Mouse (Mus musculus): Measurements from ENCODE around the gene Camk2b. TPM values are rescaled to one million over a fixed set of nuclear protein-coding genes. Genes with fewer than 3 reads are reported as not detected.
A peak's percentile ranks its signal among the peaks of the same experiment; 100 is the strongest.
"Not testable (repeated sequence)": the region's sequence is repeated elsewhere in the genome, so short reads cannot be mapped to it uniquely, and the experiment has no call there.

Gene Camk2b
- total RNA-seq, 2 experiments from 2014 or later, result 7.2 to 8.1 TPM

DNA sequence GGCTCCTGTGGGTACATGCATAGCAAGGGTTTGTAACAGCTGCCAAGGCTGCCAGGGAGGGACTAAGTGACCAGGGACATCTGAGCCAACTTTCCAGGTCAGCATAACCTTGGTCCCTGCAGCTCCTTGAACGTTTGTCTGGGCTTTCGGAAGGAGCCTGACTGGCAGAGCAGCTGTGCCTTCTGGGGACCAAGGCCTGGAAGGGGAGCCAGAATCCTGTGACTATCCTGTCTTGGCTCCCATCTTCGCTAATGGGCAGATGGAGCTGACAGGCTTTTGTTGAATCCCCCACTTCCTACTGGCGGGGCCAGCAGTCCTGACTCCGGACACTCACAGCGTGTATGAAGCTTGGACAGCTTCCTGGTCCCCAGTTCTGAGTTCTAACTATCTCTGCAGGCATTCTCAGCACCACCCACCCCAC lies 51.1 kb downstream of the Camk2b start:
- no peak for DNase-seq

- DNase-seq, result no peak
Measured at GRCm38 (mm10) chr11:6013359-6013758, 52.8 kb downstream of the Camk2b start.

GRCm38 (mm10) chr11:6011879-6012278 lies 54.3 kb downstream of the Camk2b start:
- DNase-seq, result no peak

- not testable (repeated sequence) for DNase-seq
Measured at GRCm38 (mm10) chr11:6010751-6011482, 55.2 kb downstream of the Camk2b start.

DNA sequence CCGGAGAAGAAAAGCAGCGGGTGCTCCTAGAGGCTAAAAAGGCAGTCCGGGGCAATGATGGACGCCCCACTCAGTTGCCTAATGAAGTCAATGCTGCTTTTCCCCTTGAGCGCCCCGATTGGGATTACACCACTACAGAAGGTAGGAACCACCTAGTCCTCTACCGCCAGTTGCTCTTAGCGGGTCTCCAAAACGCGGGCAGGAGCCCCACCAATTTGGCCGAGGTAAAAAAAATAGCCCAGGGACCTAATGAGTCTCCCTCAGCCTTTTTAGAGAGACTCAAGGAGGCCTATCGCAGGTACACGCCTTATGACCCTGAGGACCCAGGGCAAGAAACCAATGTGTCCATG lies 58.4 kb downstream of the Camk2b start:
- DNase-seq, result not testable (repeated sequence)

GRCm38 (mm10) chr11:6007010-6007778 lies 59.0 kb downstream of the Camk2b start:
- DNase-seq, result peak in 1 of 2 experiments; percentile 39

DNA sequence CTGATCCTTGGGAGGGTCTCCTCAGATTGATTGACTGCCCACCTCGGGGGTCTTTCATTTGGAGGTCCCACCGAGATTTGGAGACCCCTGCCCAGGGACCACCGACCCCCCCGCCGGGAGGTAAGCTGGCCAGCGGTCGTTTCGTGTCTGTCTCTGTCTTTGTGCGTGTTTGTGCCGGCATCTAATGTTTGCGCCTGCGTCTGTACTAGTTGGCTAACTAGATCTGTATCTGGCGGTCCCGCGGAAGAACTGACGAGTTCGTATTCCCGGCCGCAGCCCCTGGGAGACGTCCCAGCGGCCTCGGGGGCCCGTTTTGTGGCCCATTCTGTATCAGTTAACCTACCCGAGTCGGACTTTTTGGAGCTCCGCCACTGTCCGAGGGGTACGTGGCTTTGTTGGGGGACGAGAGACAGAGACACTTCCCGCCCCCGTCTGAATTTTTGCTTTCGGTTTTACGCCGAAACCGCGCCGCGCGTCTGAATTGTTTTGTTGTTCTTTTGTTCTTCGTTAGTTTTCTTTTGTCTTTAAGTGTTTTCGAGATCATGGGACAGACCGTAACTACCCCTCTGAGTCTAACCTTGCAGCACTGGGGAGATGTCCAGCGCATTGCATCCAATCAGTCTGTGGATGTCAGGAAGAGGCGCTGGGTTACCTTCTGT lies 59.7 kb downstream of the Camk2b start:
- DNase-seq, result peak in 1 of 2 experiments; percentile 55

DNA sequence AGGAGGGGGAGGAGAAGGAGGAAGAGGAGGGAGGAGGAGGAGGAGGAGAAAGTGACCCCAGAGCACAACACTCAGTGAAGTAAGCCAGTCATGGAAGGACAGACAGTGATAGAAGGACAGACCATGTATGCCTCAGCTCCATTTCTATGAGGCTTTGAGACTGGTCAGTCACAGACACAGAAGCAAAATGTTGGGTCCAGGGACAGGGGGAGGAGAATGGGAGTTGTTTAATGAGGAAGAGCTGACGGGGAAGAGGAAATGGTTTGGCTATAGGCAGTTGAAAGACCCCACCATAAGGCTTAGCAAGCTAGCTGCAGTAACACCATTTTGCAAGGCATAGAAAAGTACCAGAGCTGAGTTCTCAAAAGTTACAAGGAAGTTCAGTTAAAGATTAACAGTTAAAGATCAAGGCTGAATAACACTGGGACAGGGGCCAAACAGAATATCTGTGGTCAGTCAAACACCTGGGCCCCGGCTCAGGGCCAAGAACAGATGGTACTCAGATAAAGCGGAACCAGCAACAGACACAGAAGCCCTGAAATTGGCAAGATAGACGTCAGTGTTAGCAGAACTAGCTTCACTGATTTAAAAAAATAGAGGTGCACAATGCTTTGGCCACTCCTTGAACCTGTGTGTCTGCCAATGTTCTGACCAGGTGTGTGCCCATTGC lies 60.7 kb downstream of the Camk2b start:
- peak in 1 of 2 experiments; percentile 18 for DNase-seq

GRCm38 (mm10) chr11:6003046-6003639 lies 63.0 kb downstream of the Camk2b start:
- peak; percentile 23 to 35 for DNase-seq

GRCm38 (mm10) chr11:6001981-6002649 lies 64.0 kb downstream of the Camk2b start:
- peak; percentile 29 to 45 for DNase-seq

- DNase-seq, result peak in 1 of 2 experiments; percentile 24
Measured at GRCm38 (mm10) chr11:6000961-6001682, 65.0 kb downstream of the Camk2b start.

DNA sequence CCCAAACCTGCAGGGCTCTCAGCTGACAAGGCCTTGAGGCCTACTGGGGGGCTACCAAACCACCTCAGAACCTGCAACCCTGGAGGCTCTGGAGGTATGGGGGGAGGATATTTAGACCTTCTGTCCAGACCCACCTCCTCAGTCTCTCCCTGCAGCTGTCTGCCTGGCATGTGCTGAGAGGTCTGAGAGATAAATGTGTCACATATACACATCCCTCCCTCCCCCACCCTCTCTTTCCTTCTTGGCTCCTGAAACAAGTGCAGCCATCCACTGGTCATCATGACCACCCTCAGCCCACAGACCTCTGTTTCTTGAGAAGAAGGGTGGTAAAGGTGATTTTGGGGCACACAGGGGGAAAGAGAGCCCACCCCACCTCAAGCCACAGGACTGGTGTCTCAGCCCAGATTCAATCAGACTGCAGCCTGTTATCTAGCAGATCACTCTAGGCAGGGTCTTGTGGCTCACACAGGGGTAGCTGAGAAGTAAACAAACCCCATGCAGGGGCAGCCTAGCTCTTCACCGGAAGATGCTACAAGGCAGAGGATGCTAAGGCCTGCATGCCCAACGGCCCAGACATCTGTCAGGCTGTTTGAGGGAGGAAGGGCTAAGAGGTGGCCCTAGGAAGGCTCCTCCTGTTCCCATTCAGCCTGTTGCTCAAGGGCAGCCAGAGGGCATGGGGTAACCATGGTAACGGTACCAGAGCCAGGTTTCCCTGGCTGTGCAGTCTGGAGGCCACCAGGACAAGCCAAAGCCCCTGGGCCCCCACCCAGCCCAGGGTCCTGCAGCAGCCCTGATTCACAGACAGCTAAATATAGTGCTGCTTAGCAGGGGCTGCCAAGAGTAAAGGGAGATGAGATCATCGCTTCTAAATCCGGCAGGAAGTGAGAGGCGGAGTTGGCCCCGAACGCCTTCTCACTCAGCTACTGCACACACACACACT lies 66.1 kb downstream of the Camk2b start:
- DNase-seq, result peak; percentile 89 to 95

DNA sequence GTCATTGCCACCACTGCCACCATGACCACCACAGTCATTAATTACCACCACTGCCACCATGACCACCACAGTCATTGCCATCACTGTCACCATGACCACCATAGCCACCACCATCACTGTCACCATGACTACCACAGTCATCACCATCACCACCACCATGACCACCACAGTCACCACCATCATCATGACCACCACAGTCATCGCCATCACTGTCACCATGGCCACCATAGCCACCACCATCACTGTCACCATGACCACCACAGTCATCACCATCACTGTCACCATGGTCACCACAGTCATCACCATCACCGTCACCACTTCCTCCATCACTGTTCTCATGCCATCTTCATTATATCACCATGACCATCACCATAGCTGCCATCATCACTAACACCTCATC lies 67.7 kb downstream of the Camk2b start:
- DNase-seq, result no peak

DNA sequence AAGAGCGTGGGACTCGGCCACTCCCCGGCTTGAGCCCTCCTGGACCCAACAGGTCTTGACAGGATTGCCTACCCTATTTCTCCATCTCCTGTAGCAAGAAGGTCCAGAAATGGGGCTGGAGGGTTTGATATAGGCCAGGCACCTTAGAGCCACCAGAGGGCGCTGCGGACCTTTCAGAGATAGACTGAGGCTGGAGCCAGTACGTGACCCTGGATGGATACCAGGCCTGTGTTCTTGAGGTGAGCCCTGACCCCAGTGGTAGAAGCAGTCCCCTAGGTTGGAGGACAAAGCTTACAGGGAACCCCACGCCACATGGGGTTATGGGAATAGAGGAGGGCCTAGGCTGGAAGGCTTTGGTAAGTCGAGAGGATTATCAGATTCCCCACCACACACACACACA lies 70.2 kb downstream of the Camk2b start:
- DNase-seq, result peak; percentile 84 to 94

- no peak for DNase-seq
Measured at GRCm38 (mm10) chr11:5994880-5995279, 71.3 kb downstream of the Camk2b start.

GRCm38 (mm10) chr11:5994212-5994611 lies 72.0 kb downstream of the Camk2b start:
- no peak for DNase-seq

- peak in 1 of 2 experiments; percentile 56 for DNase-seq
Measured at GRCm38 (mm10) chr11:5990910-5991309, 75.3 kb downstream of the Camk2b start.

- DNase-seq, result no peak
Measured at GRCm38 (mm10) chr11:5989954-5990593, 76.1 kb downstream of the Camk2b start.

- DNase-seq, result no peak
Measured at GRCm38 (mm10) chr11:5988126-5988525, 78.0 kb downstream of the Camk2b start.
